In genomic region chr11:100738066-100738604, GRCm38 (mm10) we compare ENCODE assay signal across 8 mouse cellular contexts. TPM values are rescaled to one million over a fixed set of nuclear protein-coding genes. Genes with fewer than 3 reads are reported as not detected.
DNase-seq lines count a peak whose midpoint lies in the region; ATAC-seq and TF ChIP-seq lines count a peak whose summit lies in the region.

TSS of gene Rab5c (minus strand) at chr11:100738215.

- POLR2A ChIA-PET in Patski (lab: Charles Lee) = no interaction called here

- no peaks in the 10 kb centered on the region for H3K27me3 ChIP-seq in Patski
- H3K27me3 ChIP-seq in hindbrain, embryonic 13.5 days = peaks cover 4% of the 10 kb centered on the region; the same call in 1 of the 2 replicates

- in situ Hi-C loops in Patski (cut with MboI; ENCODE audit: low pct_unique_long_range_greater_than_20kb) = no loop called here

- H3K4me1 ChIP-seq in hindbrain, embryonic 13.5 days (replicated peaks) = peaks cover 26% of the 10 kb centered on the region

- no peak for TF ChIP-seq CTCF in Patski (IDR thresholded peaks at IDR 0.05)

- DNase-seq in Patski (ENCODE audit: low read depth, low spot score) = peak; percentile 87
- DNase-seq in cerebellum, postnatal 14 days = peak; percentile 98
- peak; percentile 98 for DNase-seq in frontal cortex, postnatal 14 days (ENCODE audit: low spot score in 2 of 2)
- DNase-seq in layer of hippocampus, postnatal 25 days (ENCODE audit: extremely low spot score in 1 of 2, low spot score in 1 of 2) = peak; percentile 90 to 93
- peak; percentile 100 for DNase-seq in lung, postnatal 25 days (ENCODE audit: low spot score)
- DNase-seq in retina, embryonic 14.5 days (ENCODE audit: low spot score) = peak; percentile 99
- peak; percentile 96 for DNase-seq in thymus, postnatal 4 days

- CTCF ChIA-PET in Patski (lab: Charles Lee) = no interaction called here

- under 1% methylated on average over 39 of the region's 39 CpGs for WGBS in hindbrain, embryonic 13.5 days

- peaks cover 23% of the 10 kb centered on the region for H3K36me3 ChIP-seq in hindbrain, embryonic 13.5 days

- ATAC-seq in Patski = peak; percentile 96
- peak; percentile 99 for ATAC-seq in hindbrain, embryonic 13.5 days (ENCODE audit: low FRiP score)

- peak within 1 kb of the TSS; percentile 80 for H3K27ac ChIP-seq in hindbrain, embryonic 13.5 days

- H3K9ac ChIP-seq in hindbrain, embryonic 13.5 days = peak within 1 kb of the TSS; percentile 97

- H3K4me2 ChIP-seq in hindbrain, embryonic 13.5 days = peak within 1 kb of the TSS; percentile 77

- no peaks in the 10 kb centered on the region for H3K9me3 ChIP-seq in hindbrain, embryonic 13.5 days

- H3K4me3 ChIP-seq in hindbrain, embryonic 13.5 days = peak within 1 kb of the TSS; percentile 79

RNA-seq across cellular contexts. Expression of gene Rab5c, which starts in this region (rescaled TPM):
- 194 TPM for polyA plus RNA-seq in Patski (2021)
- polyA plus RNA-seq in hindbrain, embryonic 13.5 days (2015; fragmentation: Nextera tagmentation; extraction: Ambion mirVana) = 28.2 and 29.0 TPM in 2 replicates
- total RNA-seq in layer of hippocampus, postnatal 25 days (2021) = 100 to 1,000 TPM; 141 to 152 TPM

Comparison
In these comparisons a context has a peak if more than half of its experiments do, and no peak if none do; other contexts are left out.
1. Peak in every context shown above with its lines: DNase-seq, ATAC-seq, H3K4me3 ChIP-seq and H3K27ac ChIP-seq.